Mouse (Mus musculus): Measurements from ENCODE around the gene Slc9a3r1. TPM values are rescaled to one million over a fixed set of nuclear protein-coding genes. Genes with fewer than 3 reads are reported as not detected.

Gene Slc9a3r1
- 46.4 and 54.6 TPM in 2 replicates for polyA plus RNA-seq (2015; fragmentation: Nextera tagmentation; extraction: Ambion mirVana)

DNA sequence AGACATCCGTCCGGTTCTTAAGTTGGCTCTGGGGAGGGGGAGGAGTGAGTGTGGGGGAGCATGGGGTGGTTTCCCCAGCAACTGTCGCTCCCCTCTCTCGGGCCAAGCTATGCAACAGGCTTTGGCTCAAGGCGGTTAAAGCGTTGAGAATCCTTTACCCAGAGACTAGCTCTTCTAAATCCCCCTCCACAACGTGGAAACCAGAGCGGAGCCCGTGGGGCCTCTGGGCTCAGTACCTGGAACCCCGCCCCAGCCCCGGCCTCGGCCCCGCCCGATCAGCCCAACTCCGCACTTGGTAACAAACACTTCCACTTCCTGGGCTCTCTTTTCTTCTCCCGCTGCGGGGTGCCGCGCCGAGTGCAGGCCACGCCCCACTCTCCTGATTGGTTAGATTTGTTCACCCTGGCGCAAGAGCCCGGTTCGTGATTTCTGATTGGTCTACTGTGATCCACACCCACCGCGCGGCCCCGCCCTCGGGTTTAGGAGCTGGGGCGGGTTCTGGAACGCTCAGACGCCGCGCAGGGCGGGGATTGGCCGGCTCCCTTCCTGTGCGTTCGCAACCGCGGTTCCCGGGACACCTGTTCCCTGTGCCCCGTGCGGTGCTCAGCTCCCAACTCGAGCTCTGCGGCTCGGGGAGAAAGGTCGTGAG lies at the start of gene Slc9a3r1:
Gene Slc9a3r1, plus strand, starts transcription at position 510 of the 649 bp plus-strand sequence.
- peaks cover 51% of the 10 kb centered on the region for H3K27me3 ChIP-seq (replicated peaks)

DNA sequence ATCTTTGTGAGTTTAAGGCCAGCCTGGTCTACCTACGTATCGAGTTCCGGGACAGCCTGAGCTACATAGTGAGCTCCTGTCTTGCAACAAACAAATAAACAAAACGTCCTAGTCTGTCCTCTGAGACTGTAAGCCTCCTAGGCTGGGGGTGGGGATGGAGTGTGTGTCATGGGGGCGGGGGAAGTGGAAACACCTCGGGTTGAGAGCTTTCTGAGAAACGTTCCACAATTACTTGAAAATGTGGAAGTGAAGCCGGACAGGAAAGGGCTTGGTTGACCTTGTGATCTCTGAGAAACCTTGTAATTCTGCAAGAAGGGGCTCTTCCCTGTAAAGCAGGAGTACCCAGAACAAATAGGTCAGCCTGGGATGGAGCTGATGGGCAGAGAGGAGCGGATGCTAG lies 43.7 kb upstream of the Slc9a3r1 start:
- H3K9ac ChIP-seq: no peak overlapping the region
- ATAC-seq (replicated peaks): no peak
- H3K4me2 ChIP-seq: no peak overlapping the region
- H3K27ac ChIP-seq: no peak overlapping the region
- H3K27me3 ChIP-seq (replicated peaks): no peaks in the 10 kb centered on the region
- H3K4me1 ChIP-seq: no peaks in the 10 kb centered on the region
- no peaks in the 10 kb centered on the region for H3K9me3 ChIP-seq
- WGBS: 80% methylated on average over 9 of the region's 9 CpGs
- H3K36me3 ChIP-seq (replicated peaks): no peaks in the 10 kb centered on the region
- no peak overlapping the region for H3K4me3 ChIP-seq

More for the DNA sequence above, at the start of gene Slc9a3r1:
- Histone ChIP-seq H3K4me3 (peak within 1 kb of the TSS; percentile 50), H3K27ac (peak within 1 kb of the TSS; percentile 36; the same call in 1 of the 2 replicates), H3K4me1 (peaks cover 28% of the 10 kb centered on the region), H3K36me3 (replicated peaks) (no peaks in the 10 kb centered on the region), H3K9me3 (no peaks in the 10 kb centered on the region), H3K9ac (peak within 1 kb of the TSS; percentile 44), H3K4me2 (peak within 1 kb of the TSS; percentile 67)
- WGBS: under 1% methylated on average over 47 of the region's 47 CpGs
- peak; percentile 92 for ATAC-seq (replicated peaks)

DNA sequence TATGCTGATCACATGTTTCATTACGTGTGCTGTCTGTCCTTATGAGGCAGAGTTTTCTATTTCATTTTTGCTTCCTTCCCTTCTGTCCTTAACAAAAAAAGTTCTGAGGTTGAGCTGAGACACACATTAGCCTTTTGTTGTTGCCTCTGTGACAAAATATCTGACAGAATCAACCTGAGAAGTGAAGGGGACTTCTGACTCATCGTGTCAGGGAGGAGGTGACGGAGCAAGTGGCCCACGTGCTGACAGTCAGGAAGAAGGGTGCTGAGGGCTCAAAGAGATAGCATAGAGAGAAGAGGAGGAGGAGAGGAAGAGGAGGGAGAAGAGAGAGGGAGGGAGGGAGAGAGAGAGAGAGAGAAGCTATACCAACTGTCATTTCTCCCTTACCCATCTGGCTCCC lies 34.7 kb upstream of the Slc9a3r1 start:
- no peaks in the 10 kb centered on the region for H3K27me3 ChIP-seq (replicated peaks)
- 84% methylated on average over 4 of the region's 4 CpGs for WGBS
- no peaks in the 10 kb centered on the region for H3K4me1 ChIP-seq
- no peak overlapping the region for H3K4me3 ChIP-seq
- H3K27ac ChIP-seq: no peak overlapping the region
- ATAC-seq (replicated peaks): no peak
- H3K4me2 ChIP-seq: no peak overlapping the region
- no peaks in the 10 kb centered on the region for H3K36me3 ChIP-seq (replicated peaks)
- no peaks in the 10 kb centered on the region for H3K9me3 ChIP-seq
- no peak overlapping the region for H3K9ac ChIP-seq

DNA sequence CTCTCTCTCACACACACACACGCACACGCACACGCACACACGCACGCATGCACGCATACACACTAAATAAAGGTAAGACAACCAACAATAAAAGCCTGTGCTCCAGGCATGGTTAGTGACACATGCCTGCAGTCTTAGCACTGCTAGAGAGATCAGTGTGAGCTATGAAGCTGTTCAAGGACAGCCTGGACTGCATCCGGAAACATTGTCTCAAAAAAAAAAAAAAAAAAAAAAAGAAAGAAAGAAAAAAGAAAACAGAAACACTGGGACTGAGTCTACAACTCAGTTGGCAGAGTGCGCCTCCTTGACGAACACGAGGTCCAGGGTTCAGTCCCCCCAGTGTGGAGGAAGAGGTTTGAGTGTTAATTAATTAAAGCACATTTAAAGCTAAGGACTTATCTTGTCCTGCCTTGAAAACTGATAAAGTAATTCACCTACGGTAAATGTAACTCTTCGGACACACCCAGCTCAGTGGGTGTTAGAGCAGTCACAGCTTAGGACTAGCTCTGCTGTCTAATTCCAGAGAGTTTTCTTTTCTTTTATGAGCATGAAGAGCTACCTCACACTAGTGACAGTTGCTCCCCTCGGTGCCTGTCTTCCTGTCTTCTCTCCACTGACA lies 33.5 kb upstream of the Slc9a3r1 start:
- no peak overlapping the region for H3K27ac ChIP-seq
- no peak overlapping the region for H3K4me3 ChIP-seq
- H3K36me3 ChIP-seq (replicated peaks): no peaks in the 10 kb centered on the region
- H3K9ac ChIP-seq: no peak overlapping the region
- WGBS: 85% methylated on average over 13 of the region's 13 CpGs
- no peak for ATAC-seq (replicated peaks)
- no peak overlapping the region for H3K4me2 ChIP-seq
- H3K9me3 ChIP-seq: no peaks in the 10 kb centered on the region
- H3K4me1 ChIP-seq: no peaks in the 10 kb centered on the region
- no peaks in the 10 kb centered on the region for H3K27me3 ChIP-seq (replicated peaks)

DNA sequence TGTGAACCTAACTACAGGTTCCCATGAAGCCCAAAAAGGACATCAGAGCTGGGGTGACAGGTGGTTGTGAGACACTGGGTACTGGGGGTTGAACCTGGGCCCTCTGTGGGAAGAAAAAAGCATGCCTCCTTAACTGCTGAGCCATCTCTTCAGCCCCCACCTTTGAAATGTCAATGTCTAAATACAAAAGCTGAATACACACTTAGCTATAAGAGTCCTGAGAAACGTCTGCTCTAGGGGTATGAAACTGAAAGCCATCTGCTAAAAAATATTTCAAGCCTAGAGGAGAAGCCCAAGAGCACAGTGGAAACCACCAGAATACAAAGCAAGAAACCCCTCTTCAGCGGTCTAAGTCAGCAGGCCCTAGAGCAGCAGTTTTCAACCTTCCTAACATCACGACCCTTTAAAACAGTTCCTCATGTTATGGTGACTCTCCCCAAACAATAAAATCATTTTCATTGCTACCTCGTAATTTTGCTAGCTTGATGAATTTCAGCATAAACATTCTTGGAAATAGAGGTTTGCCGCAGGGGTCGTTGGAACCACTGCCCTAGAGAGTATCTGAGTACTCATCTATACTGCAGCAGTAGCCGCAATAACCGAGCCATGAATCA lies 31.3 kb upstream of the Slc9a3r1 start:
- H3K9ac ChIP-seq: no peak overlapping the region
- WGBS: 88% methylated on average over 8 of the region's 8 CpGs
- no peaks in the 10 kb centered on the region for H3K36me3 ChIP-seq (replicated peaks)
- ATAC-seq (replicated peaks): no peak
- no peak overlapping the region for H3K4me3 ChIP-seq
- no peaks in the 10 kb centered on the region for H3K27me3 ChIP-seq (replicated peaks)
- H3K27ac ChIP-seq: no peak overlapping the region
- no peak overlapping the region for H3K4me2 ChIP-seq
- no peaks in the 10 kb centered on the region for H3K4me1 ChIP-seq
- H3K9me3 ChIP-seq: no peaks in the 10 kb centered on the region

DNA sequence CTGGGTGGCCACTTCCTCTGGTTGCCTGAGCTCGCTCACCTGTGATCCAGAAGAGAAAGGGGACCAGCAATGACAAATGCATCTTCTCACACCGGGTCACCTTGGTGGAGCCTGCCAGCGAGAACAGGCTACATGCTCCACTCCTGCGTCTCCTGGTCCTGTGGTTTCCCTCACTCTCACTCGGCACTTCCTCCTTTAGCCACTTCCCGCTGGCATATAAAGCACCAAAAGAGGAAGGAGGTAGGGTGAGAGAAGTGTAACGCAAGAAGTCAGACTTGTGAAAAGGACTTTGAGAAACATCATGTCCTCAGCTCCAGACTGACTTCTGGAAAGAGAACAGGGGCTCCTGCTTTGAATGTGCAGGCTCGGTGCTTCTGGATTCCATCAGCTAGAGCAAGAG lies 29.3 kb upstream of the Slc9a3r1 start, which contains the start of gene Cd300lf:
Gene Cd300lf, minus strand, starts transcription at position 193 of the 400 bp plus-strand sequence.
- no peaks in the 10 kb centered on the region for H3K36me3 ChIP-seq (replicated peaks)
- 82% methylated on average over 8 of the region's 8 CpGs for WGBS
- no peak for ATAC-seq (replicated peaks)

DNA sequence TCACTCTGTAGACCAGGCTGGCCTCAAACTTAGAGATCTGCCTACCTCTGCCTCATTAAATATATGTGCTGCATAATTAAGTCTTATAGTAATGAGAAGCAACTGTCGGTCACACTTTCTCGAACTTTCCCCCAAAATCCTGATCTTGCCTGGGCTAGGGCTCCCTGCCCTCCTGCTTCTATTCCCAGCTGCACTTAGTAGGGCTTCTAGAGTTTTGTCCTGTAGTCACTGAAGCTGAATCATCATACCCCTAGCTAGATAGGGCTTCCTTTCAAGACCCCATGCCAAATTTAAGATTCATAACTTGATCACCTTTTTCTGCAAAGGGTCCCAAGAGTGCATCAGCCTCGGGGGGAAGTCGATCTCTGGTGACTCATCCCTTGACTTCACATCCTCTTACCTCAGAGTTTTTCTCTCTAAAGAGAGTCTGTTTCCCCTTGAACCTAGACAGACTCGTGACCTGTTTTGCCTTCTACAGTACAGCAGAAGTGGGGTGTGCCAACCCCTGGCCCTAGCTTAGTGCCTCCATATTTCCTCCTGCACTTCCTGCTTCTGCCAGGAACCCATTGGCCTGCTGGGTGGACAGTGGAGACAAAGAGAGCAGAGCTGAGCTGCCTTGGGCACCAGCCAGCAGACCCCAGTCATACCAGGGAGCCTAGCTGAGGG lies 24.4 kb upstream of the Slc9a3r1 start:
- 91% methylated on average over 5 of the region's 5 CpGs for WGBS
- no peaks in the 10 kb centered on the region for H3K36me3 ChIP-seq (replicated peaks)
- no peak for ATAC-seq (replicated peaks)
- no peak overlapping the region for H3K4me2 ChIP-seq
- H3K9me3 ChIP-seq: no peaks in the 10 kb centered on the region
- no peak overlapping the region for H3K4me3 ChIP-seq
- H3K27me3 ChIP-seq (replicated peaks): no peaks in the 10 kb centered on the region
- H3K4me1 ChIP-seq: no peaks in the 10 kb centered on the region
- H3K9ac ChIP-seq: no peak overlapping the region
- H3K27ac ChIP-seq: no peak overlapping the region

More for the DNA sequence above, 29.3 kb upstream of the Slc9a3r1 start, which contains the start of gene Cd300lf:
- Histone ChIP-seq H3K4me3 (no peak within 1 kb of the TSS), H3K9ac (no peak within 1 kb of the TSS), H3K27me3 (replicated peaks) (no peaks in the 10 kb centered on the region), H3K9me3 (no peaks in the 10 kb centered on the region), H3K4me1 (no peaks in the 10 kb centered on the region), H3K27ac (no peak within 1 kb of the TSS), H3K4me2 (no peak within 1 kb of the TSS)

DNA sequence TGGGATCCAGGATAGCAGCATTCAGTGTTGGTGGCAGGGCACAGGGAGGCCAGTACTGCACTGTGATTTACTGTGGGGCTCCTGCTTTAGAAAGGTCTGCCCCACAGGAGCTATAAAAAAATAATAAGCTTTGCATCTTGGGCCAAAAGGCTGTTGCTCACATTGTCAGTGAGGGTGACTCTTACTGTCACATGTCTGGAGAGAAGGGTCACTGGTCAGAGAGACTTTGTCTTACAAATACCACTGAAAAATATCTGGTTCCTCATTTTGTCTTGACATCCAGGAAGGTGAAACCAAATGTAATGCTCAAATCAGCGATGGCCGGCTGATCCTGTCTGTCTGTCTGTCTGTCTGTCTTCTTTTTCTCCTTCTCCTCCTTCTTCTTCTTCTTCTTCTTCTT lies 21.2 kb upstream of the Slc9a3r1 start:
- no peak for ATAC-seq (replicated peaks)
- 79% methylated on average over 2 of the region's 2 CpGs for WGBS

DNA sequence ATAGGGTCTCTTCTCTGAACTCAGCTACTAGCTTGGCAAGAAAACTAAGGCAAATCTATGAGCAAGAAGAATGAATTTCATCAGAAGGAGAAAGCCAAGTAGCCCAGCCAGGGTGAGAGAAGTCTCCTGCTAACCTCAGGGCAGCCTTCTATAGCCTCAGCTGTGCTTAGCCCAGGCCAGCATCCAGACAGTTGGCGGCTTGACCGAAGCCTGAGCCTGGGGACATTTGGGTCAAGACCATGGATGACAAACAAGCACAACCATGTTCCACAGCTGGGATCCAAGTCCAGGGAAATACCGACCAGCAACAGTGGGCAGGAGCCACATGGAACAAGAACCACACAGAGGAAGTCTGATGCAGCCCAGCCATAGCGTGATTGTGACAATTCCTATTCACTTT lies 15.3 kb upstream of the Slc9a3r1 start:
- H3K9ac ChIP-seq: no peak overlapping the region
- ATAC-seq (replicated peaks): no peak
- 92% methylated on average over 4 of the region's 4 CpGs for WGBS

More for the DNA sequence above, 21.2 kb upstream of the Slc9a3r1 start:
- no peaks in the 10 kb centered on the region for H3K4me1 ChIP-seq
- H3K9ac ChIP-seq: no peak overlapping the region
- no peak overlapping the region for H3K4me3 ChIP-seq
- no peaks in the 10 kb centered on the region for H3K36me3 ChIP-seq (replicated peaks)
- no peaks in the 10 kb centered on the region for H3K27me3 ChIP-seq (replicated peaks)
- H3K9me3 ChIP-seq: no peaks in the 10 kb centered on the region
- no peak overlapping the region for H3K27ac ChIP-seq
- no peak overlapping the region for H3K4me2 ChIP-seq

DNA sequence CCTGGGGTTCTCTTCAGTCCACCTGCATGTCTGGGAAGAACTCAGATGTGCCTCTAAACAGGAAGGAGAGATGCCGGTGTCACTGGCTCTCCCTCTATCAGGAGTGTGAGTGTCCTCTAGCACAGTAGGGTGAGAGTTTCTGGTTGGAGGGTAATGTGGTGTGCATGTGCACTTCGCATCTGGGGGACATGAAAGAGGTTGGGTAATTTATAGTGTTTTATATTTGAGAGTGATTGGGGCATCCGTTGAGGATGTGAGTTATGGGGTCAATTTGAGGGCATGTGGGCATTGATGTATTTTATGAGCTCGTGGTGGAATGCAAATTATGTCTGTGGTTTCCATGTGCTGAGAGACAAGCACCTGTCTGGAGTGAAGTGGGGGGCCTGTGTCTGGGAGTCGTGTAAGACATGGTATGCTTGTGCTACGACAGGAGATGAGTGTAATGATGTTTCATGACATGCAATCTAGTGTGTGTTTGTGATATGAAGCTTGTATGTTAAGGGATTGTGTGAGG lies 12.3 kb upstream of the Slc9a3r1 start:
- peaks cover 22% of the 10 kb centered on the region for H3K4me1 ChIP-seq
- H3K27ac ChIP-seq: no peak overlapping the region
- H3K9me3 ChIP-seq: no peaks in the 10 kb centered on the region
- peaks cover 30% of the 10 kb centered on the region for H3K27me3 ChIP-seq (replicated peaks)
- no peaks in the 10 kb centered on the region for H3K36me3 ChIP-seq (replicated peaks)
- no peak overlapping the region for H3K4me3 ChIP-seq
- no peak overlapping the region for H3K4me2 ChIP-seq
- WGBS: 82% methylated on average over 6 of the region's 6 CpGs
- H3K9ac ChIP-seq: no peak overlapping the region
- ATAC-seq (replicated peaks): no peak

More for the DNA sequence above, 15.3 kb upstream of the Slc9a3r1 start:
- Histone ChIP-seq H3K4me1 (peaks cover 14% of the 10 kb centered on the region), H3K27ac (no peak overlapping the region), H3K4me3 (no peak overlapping the region), H3K4me2 (no peak overlapping the region), H3K9me3 (no peaks in the 10 kb centered on the region), H3K36me3 (replicated peaks) (no peaks in the 10 kb centered on the region), H3K27me3 (replicated peaks) (0 out of 2 replicates have a peak, but pooled peaks cover under 1% of the 10 kb centered on the region)

DNA sequence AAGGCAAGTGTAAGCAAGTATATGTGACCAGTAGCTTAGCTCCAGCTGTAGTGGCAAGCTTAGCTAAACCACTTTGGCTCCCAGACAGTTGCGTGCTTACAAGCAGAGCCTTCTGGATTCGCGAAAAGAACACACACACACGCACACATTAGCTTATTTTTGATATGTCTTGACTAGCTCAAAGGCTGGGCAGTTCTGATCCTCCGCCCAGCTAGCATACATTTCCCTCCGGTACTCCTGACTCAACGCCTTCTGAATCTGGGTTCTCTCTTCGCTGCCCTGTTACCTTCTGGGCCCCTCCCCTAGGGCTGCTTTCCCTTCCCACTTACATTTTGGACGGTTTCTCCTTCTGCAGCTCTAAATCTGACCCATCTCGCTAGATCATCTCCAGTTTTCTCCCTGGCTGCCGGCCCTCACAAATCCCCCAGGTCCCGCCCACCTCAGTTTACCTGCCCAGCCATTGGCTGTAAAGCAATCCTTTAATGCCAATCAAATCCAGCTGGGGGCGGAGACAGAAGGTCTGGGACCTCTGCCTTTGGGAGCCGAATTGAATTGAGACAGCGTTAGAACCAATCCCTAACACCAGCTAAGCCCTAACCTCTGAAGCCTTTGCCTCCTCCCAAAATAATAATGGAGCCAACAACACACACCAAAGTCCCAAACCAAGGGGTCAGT lies 11.2 kb upstream of the Slc9a3r1 start:
- Histone ChIP-seq H3K27me3 (replicated peaks) (peaks cover 38% of the 10 kb centered on the region), H3K4me1 (peaks cover 22% of the 10 kb centered on the region), H3K9me3 (no peaks in the 10 kb centered on the region), H3K4me2 (peak overlapping the region; percentile 57), H3K36me3 (replicated peaks) (no peaks in the 10 kb centered on the region), H3K4me3 (peak overlapping the region; percentile 41), H3K9ac (peak overlapping the region; percentile 39), H3K27ac (peak overlapping the region; percentile 43; the same call in 1 of the 2 replicates)
- ATAC-seq (replicated peaks): peak; percentile 91
- WGBS: 4% methylated on average over 15 of the region's 15 CpGs
